Mouse (Mus musculus) lung, adult 2 months (tissue): ENCODE results near the gene Uevld.

Experiments used
- CTCF ChIP-seq: fragments of 200-500 bp; IDR thresholded peaks from 2 replicates; pipeline ENCODE4 v1.5.1; 2011; ENCODE audit warnings: mild to moderate bottlenecking, low read length, control low read depth; ENCODE audit not compliant: insufficient read depth
- POLR2A ChIP-seq: fragments of 200-500 bp; IDR thresholded peaks from 2 replicates; pipeline ENCODE4 v1.6.1; 2011; ENCODE audit warnings: low read depth, mild to moderate bottlenecking, control low read depth, low read length, borderline replicate concordance; ENCODE audit errors: extremely low read depth

DNA sequence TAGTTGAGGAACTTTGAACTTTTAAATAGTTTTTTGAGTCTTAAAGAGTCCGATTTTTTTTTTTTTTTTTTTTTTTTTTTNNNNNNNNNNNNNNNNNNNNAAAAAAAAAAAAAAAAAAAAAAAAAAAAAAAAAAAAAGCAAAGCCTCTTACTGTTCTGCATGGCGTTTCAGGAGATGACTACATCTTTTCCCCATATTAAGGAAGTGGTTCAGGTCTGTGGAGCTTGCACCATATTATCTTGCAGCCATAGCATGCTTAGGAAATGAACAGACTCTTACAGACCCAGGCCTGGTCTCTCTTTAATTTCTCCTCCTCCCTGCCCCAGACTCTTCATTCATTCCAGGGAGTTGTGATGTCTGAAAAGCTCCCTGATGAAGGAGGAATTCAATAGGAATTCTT lies 77.3 kb downstream of the Uevld start:
- TF ChIP-seq POLR2A (no peak), CTCF (no peak)
